Mouse (Mus musculus) urinary bladder, postnatal 10 days (tissue): ENCODE measurements around the gene B430306N03Rik.
"Not testable (repeated sequence)": the region's sequence is repeated elsewhere in the genome, so short reads cannot be mapped to it uniquely, and the experiment has no call there.

ENCODE experiments used
- DNase-seq: peaks from one replicate; pipeline ENCODE4 v3.0.0; 2022; ENCODE audit warnings: low spot score

B430306N03Rik gene

DNA sequence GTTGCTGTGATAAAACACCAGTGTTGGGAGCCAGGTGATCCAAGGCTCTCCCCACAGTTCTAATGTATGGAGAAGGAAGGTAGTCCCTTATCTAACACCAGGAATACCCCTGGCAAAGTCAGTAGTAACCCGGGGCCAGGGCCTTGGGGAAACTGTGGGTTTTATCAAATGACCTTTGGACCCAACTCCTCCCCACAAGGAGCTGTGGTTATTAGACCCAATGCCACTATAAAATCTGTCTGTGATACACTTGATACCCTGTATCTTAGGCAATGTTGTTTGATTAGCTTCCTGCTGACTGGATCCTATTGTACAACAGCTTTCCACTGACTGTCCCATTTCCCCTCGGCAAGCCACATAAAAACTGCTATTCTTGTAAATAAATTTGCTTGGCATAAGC lies 3.8 kb upstream of the B430306N03Rik start:
- DNase-seq: no peak

GRCm38 (mm10) chr17:48318686-48319085 lies 2.7 kb downstream of the B430306N03Rik start:
- no peak for DNase-seq

DNA sequence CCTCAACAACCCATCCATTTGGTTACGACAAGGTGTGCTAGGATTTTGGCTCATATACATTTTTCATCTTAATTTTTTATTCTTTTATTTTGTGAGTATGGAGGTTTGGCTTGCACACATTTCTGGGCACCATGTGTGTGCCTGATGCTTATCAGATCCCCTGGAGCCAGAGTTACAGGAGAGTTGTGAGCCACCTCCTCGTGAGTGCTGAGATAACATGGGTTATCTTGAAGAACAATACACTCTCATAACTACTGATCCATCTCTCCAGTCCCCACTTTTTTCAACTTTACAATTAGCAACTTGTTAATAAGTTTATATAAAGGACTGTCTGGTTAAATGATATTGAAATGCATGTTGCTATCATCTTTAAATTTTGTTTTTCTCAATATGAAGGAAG lies 5.3 kb downstream of the B430306N03Rik start:
- DNase-seq: no peak

- DNase-seq: no peak
These were observed 7.3 kb downstream of the B430306N03Rik start for GRCm38 (mm10) chr17:48323236-48323635.

GRCm38 (mm10) chr17:48324258-48324657 lies 8.3 kb downstream of the B430306N03Rik start:
- no peak for DNase-seq

DNA sequence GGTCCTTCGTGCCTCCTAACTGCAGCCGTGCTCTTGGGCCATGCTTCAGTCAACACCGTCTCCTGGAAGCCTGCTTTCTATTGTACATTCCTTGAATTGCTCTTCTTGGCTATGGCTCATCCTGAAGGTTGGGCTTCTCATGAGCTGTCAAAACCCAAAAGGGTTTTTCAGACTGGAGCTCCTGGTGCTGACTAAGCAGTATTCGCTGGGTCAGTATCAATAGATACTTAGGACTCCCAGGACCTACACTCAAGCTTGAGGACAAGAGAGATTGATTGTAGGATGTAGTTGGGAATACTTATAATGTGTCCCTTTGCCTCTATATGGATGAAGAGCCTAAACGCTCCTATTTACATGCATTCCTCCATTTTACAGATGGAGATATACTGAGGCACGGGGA lies 9.2 kb downstream of the B430306N03Rik start:
- no peak for DNase-seq

DNA sequence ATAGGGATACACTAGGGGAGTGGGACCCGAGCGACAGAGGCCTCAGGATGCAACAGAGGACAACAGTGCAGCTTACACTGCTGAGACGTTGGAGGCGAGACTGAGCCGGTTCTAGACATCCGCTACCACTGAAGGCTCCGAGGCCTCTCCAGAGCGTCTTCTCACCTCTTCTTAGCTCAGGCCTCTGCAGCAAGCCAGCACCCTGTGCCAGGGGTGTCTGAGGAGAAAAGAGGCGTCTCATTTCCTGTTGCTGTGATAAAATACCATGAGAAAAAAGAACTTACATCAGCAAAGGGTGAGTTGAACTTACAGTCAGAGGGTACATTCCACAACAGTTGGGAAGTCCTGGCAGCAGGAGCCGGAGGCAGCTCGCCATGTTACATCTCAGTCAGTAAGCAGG lies 9.7 kb downstream of the B430306N03Rik start:
- no peak for DNase-seq

DNA sequence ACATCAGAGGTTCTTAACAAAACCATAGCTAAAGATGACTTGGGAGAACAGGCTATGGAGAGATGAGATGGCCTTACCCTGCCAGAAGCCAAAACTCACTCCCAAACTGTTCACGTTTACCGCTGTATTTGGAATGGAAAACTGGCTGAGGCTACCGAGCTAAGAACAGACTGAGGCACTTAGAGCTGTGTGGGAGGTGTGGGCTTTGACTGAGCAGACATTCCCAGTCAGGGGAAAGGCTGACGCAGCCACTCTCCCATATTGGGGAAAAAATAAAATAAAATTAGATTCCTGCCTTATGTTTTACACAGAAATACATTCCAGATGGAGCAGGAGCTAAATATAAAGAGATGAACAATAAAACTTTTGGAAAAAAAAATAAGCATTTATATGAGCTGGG lies 10.7 kb downstream of the B430306N03Rik start:
- DNase-seq: no peak

DNA sequence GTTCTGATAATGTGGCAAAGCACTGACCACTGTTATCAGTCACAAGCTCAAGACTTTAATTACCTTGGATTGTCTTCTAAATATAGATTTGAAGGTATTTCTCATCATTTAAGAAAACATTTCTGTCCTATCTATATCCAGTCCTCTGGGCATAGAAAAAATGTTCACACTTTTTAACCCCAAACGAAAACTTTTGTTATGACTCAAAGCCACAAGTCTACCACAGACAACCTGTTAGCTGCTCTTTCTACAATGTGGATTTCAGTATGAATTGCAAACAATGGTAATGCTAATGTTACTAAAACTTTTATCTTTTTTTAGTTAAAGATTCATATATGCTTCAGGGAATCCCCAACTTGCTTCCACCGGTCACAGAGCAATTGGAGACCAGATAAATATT lies 16.6 kb downstream of the B430306N03Rik start:
- DNase-seq: no peak

DNA sequence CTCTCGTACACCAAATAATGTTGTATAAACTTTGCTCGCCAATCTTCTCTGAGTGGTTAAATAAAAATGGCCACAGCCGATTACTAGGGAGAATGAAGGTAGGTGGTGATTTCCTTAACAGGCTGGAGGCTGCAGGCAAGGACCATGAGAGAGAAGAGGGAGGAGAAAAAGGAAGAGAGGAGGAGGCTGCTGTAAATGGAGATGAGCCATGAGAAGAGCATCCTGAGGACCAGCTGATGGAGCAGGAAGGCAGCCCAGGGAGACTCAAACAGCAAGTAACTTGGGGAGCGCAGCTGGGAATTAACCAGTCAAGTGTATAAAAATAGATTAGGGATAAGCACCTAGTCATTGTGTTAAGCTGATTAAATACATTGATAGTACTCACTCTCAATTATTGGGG lies 18.2 kb downstream of the B430306N03Rik start:
- DNase-seq: no peak

GRCm38 (mm10) chr17:48336857-48337256 lies 20.9 kb downstream of the B430306N03Rik start:
- peak; percentile 47 for DNase-seq

DNA sequence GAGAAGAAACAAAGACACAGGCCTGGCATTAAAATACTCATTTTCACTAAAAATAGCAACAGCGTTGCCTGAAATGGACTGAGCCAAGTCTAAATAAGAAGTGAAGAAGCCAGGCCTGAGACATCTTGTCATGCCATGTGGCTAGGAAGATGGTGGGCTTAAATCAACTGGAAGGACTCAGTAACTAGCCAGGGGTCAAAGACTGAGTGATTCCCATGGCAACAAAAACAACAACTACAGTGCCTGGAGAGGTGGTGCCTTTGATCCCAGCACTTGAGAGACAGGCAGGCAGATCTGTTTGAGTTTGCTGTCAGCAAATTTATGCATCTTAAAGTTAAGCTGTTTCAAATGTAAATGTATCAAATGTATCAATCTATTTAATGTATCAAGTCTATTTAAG lies 24.3 kb downstream of the B430306N03Rik start:
- no peak for DNase-seq

GRCm38 (mm10) chr17:48341947-48342346 lies 26.0 kb downstream of the B430306N03Rik start:
- no peak for DNase-seq

DNA sequence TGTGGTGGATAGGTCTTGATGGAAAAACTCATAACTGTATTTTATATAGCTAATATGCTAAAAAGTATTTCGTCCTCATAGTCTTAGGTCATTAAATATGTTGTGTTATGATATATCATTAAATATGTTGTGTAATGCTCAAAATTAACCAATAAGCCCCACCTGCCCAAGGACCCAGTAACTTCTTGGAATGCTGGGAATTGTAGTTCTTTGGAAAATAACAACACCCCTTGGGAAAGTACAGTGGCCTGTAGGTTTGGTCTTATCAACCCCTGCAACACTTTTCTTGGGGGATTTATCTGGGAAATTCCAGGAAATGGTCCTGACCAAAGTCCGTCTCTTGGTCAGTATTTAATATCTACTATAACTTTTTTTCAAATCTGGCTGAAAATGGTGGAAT lies 27.1 kb downstream of the B430306N03Rik start:
- DNase-seq: no peak

DNA sequence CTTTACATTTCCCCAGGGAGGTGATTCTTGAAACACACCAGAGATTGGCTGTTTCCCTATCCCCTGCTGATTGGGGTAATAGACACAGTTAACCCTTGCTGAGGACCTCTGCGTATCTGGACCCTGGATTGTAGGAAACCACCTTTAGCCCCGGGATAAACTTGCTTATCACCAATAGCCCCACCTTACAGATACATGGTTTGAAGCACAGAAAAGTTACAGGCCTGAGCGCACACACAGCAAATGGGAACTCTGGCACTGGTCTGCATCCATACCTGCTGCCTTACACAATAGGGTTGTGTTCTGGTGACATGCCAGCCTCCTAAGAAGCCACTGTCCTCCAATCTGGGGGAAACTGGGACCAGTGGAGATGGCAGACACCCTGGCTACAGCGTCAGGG lies 29.9 kb downstream of the B430306N03Rik start:
- DNase-seq: no peak

GRCm38 (mm10) chr17:48346231-48346630 lies 30.3 kb downstream of the B430306N03Rik start, which contains the start of gene Trem2:
Gene Trem2 (plus strand): TSS chr17:48346401.
- DNase-seq: no peak

DNA sequence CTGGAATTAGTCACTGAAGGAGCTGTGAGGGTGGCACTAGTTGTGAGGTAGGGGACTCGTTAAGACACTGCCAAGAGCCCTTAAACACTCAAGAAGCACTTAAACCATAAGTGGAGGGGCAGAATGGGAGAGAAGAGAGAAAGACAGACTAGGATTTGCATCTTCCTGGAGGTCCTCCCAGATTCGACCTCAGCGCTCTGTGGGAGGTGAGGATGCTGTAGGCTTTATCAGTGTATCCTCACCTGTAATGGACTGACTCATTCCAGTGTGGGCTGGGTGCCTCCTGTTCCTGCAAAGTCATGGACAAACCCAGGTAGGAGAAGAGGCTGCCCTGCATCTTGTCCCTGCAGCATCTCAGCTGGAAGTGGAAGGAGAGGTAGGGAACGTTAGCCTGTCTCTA lies 30.9 kb downstream of the B430306N03Rik start:
- DNase-seq: no peak

DNA sequence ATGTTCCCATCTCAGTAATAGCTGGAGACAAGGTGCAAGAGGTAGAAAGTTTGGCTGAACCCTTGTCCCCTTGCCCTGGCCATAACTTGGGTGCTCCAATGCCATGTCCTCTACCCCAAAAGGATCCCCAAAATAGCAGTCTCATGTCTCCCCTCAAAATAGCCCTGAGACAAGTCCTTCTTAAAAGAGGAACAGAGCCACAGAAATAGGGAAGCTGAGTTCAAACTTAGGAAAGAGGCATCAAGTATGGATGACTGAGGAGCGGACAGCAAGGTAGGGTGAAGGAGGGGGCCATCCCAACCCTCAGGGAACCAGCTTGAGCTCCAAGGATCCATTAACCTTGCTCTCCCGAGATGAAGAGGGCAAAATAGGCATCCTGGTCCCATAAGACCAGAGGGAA lies 31.3 kb downstream of the B430306N03Rik start:
- no peak for DNase-seq

DNA sequence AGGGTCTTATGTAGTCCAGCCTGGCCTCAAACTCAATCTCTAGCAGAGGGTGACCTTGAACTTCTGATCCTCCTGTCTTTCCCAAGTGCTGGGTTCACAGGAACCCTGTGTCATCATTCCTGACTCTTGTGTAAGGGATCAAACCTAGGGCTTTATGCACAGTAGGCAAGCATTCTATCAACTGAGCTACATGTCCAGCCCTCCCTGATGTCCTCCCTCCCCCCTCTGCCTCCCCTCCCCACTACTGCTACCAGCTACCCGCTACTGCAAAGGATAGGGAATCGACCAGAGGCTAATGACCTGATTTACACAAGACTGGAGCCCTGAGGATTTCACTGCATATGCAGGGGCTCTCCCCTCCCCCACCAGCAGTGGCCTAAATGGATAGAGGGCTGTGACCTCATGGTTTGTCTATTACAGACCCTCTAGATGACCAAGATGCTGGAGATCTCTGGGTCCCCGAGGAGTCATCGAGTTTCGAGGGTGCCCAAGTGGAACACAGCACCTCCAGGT lies 34.8 kb downstream of the B430306N03Rik start:
- no peak for DNase-seq

DNA sequence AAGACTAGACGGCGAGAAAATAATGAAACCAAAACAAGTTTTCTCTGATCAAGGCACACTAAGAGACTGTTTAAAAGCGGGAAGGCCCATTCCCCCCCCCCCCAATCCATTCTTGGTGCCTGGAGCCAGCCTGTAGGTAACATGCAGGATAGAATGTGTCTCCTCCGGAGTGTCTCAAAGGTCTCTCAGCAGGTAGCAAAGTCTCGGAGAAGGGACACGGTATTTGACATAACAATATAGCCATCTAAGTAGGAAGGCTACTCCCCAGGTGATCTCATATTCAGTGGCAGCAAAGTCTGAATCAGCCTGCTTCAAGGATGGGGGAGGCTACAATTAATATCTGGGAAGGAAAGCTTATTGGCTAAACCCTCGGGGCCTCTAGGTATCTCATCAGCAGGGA lies 37.0 kb downstream of the B430306N03Rik start:
- DNase-seq: not testable (repeated sequence)

DNA sequence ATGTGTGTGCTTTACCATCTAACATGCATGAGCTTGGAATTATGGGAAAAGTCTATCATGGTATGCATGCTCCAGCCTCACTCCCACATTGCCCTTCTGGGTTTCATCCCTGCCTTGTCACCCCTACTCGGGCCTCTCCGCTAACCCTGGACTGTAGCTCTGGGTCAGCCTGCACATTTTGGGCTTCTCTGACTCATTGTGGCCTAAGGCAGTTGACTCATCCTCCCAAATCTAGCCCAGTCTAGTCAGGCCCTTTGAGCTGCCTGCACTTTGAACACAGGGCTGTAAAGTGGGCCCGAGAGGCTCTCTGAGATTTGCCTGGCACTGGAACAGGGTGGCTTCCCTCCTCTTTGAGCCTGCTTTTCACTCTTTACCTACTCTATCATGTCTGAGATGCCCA lies 39.9 kb downstream of the B430306N03Rik start:
- DNase-seq: no peak

GRCm38 (mm10) chr17:48357892-48358291 lies 42.0 kb downstream of the B430306N03Rik start:
- DNase-seq: no peak

- DNase-seq: no peak
These were observed 43.7 kb downstream of the B430306N03Rik start, which contains the start of gene Treml1 for GRCm38 (mm10) chr17:48359616-48360015. Gene Treml1 (plus strand): TSS chr17:48359916.

DNA sequence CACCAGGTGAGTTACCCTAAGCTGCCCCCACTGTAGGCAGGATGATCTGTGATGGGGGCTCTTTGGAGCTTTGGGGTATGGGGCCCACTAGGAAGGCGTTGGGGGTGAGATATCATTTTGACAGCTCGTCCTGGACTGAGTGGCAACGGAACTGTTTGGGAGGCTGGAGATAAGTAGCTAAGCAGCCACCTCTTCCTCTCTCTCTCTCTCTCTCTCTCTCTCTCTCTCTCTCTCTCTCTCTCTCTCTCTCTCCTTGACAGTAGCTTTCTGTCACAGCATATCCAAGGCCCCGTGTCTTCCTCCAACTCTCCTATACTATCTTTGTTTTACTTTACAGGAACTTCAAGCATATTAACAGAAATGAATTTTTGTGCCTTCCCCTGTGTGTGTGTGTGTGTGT lies 44.5 kb downstream of the B430306N03Rik start:
- DNase-seq: no peak

GRCm38 (mm10) chr17:48362346-48362745 lies 46.4 kb downstream of the B430306N03Rik start:
- no peak for DNase-seq
